Mouse (Mus musculus) G1E (cell line): ENCODE results near the gene Akap6.

Experiments
- CTCF ChIP-seq: IDR thresholded peaks from 2 replicates; pipeline ENCODE4 v1.5.1; 2012; ENCODE audit warnings: low read depth, low read length, inconsistent platforms, mixed read lengths
- POLR2AphosphoS5 ChIP-seq: IDR thresholded peaks from 2 replicates; pipeline ENCODE4 v1.6.1; 2012; ENCODE audit warnings: low read depth, low read length, inconsistent platforms; ENCODE audit not compliant: insufficient replicate concordance
- TAL1 ChIP-seq: conservative IDR thresholded peaks from 2 replicates; pipeline ENCODE4 v1.6.1; 2012; ENCODE audit warnings: low read depth, low read length, inconsistent platforms, mixed read lengths

GRCm38 (mm10) chr12:52908448-52909066, 209.4 kb downstream of the Akap6 start:
- no peak for TF ChIP-seq TAL1
- no peak for TF ChIP-seq CTCF
- TF ChIP-seq POLR2AphosphoS5, result no peak
